Mouse (Mus musculus) layer of hippocampus, adult 9-10 months (tissue): ENCODE measurements at regions not wholly inside any gene's neighbourhood (a gene's known extent, or its start where the extent isn't known, plus 50 kb on each side); places are given as distances from the start of the nearest gene placed in this dataset.

ENCODE experiments used
- DNase-seq: peaks from one replicate; pipeline ENCODE4 v3.0.0; 2022; ENCODE audit warnings: low spot score

DNA sequence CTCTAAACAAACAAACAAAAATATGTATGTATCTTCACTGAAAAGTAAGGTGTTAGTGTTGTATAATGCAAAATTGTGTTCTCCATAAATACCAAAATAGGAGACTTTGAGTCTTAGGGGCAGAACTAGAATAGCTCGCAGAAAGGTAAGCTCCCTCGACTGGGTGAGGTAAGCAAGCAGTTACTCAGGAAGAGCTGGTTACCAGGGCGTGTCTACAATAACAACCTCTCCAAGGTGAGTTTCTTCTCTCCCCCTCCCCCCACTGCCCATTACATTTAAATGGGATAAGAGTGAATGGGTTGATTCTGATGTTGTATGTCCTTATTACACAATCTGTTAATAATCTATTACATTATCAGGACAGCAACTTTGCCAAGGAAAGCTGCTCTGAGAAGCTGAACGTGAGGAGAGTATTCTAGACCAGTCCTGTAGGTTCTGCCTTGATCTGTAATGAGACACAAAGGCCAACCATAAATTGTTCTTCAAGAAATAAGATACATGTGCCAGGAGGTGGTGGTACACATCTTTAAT, 125.2 kb upstream of the Zfand5 start:
- DNase-seq: no peak

DNA sequence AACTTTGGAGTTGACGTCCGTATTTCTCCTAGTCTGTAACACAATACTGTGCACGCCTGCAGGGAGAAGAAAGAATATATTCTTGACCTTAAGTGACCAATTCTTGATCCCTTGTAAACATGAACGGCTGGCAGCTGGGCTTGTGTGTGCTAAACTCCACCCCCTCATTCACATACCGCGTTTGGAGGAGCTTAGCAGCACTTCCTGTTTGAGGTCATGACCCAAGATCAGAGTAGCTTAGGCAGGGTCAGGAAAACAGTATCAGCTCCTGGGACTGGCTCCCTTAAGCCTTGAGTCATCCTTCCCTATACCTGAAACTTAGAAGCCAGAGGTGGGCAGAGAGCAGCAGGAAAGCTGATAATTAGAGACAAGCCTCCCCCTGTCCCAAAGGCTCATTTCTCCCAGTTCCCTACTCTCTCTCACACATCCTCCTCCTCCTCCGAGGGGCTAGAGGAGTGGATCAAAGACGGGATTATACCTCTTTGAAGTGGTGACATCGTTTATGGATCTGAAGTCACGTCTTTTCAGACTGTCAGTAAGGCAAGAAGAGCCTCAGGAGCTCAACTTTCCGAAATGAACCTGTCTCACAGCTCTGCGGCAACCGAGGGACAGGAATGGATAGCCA, 127.3 kb upstream of the Zfand5 start:
- DNase-seq: no peak

DNA sequence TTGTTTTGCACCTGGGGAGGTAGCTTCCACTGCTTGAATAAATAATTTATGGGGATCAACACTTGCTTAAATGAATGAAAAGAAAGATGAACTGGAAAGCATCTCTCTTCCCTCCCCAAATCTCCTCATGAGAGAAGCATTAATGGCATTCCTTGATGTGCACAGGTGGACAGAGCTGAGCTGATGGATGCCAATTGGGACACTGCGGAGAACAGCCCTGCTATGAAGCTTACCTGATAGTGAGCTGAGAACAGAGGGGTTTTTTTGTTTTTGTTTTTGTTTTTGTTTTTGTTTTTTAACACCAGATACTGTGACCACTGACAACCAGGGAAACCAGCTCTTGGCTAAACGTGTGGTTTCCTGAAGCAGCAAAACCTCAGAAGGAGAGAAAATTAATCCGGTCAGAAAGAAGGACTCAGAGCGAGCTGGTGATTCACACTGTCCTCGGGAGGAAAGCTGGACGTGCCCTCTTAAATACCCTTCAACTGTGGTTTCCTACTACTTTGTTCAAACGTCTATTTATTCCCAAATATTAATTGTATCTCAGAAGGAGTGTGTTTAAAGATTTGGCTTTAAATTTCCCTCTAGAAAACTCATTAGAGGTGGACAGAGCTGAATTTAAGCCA, 128.0 kb upstream of the Zfand5 start:
- DNase-seq: no peak

DNA sequence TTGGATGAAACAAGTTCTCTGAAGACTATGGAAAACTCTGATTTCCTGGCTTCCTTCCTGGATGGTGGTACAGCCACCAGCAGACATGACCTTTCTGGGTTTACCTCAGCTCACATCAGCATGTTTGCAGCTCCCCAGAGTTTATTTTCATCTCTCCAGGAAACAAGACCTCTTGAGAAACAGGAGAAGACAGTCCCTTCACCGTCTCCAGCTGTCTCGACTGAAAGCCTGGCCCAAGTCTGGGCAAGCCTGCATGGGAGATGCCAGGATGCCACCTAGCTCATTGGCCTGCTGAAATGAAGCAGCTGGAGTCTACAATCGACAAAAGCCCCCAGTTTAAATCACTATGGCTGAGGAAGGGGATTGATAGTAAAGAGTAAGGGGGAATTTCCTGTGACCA, 131.6 kb upstream of the Zfand5 start:
- DNase-seq: no peak

DNA sequence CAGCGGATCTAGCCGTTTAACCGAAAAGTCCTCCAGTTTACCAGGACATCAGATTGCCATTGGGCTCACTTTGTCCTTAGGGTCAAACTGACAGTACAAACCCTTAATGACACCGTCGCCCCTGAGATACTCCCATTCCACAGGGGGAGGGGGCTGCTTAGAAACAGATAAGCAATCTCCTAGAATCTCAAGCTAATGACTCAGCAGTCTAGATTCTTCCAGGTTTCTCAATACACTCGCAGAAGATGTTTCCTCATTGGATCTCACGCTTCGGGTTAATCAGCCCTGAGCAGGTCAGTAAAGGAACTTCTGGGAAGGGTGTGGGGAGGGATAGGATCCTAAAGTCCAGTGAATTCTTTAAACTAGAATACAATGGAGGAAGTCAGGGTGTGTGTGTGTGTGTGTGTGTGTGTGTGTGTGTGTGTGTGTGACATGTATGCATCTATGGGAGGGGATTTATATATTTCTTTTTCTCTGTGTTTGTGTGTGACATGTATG, 133.0 kb upstream of the Zfand5 start:
- no peak for DNase-seq

DNA sequence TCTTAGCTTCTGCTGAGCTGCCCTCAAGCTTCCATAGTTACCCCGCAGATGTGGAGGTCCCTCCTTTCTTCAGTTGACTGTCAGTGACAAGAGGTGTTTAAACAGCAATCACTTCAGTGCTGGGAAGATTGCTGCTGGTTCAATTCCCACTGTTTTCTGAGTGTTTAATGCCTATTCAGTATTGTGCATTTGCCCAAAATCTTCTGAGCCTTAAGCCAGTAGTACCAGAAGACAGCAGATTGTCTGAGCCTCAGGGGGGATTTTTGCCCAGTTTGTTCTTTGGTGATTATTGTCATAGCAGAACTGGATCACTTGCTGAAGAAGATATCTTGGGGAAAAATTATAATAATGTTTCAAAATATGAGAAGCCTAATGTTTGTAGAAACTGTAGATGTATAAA, 135.3 kb upstream of the Zfand5 start:
- DNase-seq: no peak

DNA sequence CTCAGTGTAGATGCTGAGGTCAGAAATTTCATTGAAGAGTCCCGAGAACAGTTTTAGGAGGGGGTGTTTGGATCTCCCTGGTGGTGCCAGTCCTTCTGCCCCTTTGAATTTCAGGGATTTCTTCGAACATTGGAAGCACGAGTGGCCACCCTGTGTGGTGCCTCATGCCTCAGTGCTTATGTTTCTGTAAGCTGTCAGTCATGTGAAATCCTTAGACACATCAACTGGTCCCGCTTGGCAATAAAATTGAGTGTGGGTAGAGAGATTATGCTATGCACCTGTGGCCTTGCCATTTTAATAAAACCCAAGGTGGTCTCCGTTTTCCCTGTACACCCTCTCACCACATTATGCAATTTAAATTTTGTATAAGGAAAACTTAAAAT, 136.1 kb upstream of the Zfand5 start:
- no peak for DNase-seq

DNA sequence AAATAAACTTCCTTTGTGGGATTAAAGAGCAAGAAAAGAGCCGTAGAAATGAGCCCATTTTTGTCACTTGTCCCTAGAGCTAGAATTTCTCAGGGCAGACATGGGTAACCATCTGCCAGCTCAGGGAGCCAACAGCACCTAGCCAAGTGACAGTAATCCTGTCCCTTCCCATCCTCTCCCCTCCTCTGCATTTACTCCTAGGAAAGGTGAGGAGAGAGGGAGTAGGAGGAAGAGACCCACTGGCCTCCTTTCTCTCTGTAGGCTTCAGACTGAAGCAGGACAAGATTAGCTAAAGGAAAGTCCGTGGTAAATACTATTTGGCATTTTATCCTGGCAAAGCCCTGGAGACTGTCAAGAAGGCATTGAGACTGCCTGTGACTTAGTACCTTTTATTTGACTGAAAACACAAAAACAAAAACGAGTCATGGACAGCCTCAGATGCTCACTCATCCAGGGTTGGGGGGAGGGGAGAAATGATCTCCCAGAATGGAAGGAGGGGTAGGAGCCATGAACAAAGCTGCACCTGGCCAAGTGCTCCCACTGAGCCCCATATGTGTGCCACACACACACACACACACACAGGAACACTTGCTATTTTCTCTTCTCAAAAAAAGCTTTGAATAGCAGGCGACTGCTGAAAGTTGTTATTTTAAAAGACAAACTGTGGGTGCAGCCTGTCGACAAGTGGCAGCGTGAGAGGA, 136.6 kb upstream of the Zfand5 start:
- DNase-seq: no peak

DNA sequence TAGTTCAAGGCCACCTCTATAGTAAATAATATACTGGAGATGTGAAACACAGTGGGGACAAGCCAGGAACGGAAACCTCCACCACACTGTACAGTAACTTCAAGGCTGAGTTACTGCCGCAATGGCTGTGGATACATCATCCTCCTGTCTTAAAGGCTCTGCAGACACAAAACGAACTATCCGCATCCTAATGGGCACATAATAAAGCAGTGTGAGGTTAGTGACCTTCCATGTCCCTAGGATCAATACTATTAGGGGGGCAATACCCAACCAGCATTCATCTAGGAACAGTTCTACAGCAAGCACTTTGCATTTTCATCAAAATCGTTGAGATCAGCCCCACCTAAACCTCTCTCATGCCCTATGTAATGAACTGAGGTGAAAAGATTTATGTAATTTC, 142.4 kb upstream of the Zfand5 start:
- no peak for DNase-seq

DNA sequence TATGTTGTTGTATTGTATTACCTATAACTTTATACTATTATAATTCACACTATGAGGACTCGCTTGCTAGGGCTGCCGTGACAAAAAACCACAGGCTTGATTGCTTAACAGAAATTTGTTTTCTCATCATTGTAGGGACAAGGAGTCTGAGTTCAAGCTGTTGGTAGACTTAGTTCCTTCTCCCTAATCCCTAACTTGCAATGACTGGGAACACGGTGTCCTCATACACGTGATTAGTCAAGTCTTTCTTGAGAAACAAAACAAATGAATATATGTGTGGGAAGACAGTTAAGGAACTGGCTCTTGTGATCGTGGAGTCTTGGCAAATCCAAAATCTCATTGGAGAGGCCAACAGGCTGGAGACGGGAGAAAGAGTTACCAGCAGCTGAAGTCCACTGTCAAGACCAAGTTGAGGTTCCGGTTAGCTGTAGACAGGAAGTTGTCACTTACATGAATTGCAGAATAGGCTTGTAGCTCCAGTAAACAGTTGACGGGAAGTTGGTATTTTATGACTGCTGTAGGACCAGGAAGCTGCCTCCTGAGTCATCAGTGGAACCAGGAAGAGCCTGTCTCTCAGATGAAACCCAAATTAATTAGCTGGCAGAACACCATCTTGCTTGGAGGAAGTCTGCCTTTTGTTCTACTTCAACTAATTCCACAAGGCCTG, 144.9 kb upstream of the Zfand5 start:
- no peak for DNase-seq

DNA sequence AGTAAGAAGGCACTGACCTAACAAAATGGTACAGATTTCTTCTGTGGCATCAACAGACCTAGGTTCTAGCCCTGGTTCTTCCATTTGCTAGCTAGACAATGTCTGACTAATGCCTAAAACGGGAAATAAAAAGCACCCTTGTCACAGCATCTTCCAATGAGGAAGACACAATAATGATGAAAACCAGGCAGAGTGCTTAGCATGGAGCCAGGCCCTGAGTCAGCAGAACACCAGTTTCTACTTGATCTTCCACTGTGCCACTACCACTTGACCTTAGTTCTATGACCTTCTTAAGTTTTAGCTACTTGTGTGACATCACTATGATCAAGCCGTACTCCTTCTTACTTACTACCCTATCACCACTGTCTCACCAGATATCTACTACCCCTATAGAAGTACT, 145.4 kb upstream of the Zfand5 start:
- DNase-seq: no peak

DNA sequence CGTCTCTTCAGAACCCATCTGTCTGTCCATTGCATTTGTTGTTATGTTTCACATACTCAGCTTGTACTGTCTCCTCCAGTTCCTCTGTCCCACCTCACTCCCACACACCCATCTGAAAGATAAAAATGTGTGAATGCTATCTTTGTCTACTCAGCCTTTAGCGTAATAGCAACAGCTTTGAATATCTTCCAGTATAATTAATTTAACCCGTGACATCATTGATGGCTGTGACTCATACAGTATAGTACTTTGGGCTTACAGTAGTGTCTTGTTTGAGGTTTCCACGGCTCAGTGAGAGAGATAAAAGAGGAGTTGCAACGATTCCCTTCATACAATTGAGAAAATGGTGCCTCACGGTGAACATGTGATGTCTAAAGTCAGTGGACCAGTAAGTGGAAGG, 152.6 kb upstream of the Zfand5 start:
- peak; percentile 35 for DNase-seq

DNA sequence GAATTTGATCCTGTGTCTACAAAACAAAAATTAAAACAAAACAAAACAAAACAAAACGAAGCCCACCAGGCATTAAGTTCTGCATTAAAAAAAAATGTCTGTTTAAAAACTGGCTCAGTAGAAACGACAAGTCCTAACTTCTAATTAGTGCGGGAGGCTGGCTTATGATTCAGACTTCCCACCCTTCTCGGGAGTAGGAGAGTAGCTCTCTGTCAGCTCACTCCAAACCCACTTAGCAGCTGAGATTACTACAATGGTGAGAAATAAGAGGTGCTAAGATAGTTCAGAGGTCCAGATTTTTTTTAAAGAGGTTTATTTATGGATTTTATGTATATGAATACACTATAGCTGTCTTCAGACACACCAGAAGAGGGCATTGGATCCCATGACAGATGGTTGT, 153.3 kb upstream of the Zfand5 start:
- no peak for DNase-seq

DNA sequence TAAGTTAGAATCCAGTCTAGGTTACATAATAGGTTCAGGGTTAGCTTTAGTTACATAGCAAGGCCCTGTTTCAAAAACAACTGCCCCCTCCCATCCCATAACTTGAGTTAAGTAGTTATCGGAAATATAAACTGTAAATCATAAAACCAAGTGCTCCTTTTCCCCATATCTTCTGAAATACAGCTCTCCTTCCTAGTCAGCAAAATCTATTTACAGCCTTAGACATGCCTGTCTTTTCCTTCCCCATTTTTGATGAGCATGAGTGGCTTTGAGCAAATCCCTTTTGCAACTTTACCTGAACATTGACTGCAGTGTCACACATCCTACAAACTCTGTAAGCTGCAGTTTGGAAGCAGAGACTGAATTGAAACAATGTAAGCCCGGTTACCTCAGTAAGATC, 156.4 kb upstream of the Zfand5 start:
- no peak for DNase-seq

DNA sequence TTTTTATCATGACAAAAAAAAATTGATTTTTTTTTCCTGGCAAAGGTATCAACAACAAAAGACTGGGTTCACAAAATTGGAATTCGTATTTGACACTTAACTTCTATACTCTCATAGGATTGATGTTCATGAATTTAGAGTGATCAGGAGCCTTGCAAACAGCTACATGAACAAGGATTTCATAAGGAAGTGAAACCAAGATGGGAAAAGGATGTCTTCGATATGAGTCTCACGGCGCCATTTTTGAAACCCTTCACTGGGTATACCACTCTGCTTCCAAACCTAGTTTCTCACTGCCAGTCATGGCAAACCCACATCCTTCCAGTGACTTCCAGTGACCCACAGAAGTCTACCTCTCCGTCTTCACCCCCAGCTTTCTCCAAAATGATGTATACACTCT, 157.8 kb upstream of the Tmc1 start:
- no peak for DNase-seq

DNA sequence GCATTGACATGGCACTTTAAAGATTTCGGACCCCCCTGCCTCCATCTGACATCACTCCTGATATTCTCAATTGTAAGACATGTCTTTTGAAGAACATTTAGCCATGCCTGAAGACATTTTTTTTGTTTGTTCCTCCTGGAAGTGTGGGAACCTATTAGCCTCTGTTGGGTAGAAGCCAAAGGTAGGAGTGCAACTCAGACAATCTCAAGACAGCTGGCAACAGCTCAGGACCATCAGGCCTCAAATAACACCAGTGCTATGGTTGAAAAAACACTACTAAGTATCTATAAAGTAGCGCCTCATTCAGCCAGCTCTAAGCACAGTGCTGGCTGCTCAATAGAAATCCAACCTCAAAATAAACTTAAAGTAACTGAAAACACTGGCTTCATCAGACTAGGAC, 154.3 kb upstream of the Tmc1 start:
- DNase-seq: no peak

DNA sequence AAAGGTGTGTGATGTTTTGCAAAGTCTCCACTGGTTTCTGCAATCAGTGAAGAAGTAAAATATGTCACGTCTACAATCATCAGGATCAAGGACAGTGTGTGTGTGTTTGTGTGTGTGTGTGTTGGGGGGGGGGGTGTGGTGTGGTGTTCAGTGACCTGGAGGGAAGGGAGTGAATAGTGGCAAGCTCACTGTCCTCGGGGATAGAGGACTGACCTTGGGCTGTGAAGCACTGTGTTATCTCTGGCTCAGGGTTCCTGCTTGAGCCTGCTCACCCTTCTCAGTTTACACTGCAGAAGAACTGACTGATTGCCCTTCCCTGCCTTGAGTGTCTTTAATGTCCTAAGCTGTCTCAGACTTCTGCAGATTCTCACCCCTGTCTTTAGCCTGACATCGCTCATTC, 153.7 kb upstream of the Tmc1 start:
- DNase-seq: no peak

DNA sequence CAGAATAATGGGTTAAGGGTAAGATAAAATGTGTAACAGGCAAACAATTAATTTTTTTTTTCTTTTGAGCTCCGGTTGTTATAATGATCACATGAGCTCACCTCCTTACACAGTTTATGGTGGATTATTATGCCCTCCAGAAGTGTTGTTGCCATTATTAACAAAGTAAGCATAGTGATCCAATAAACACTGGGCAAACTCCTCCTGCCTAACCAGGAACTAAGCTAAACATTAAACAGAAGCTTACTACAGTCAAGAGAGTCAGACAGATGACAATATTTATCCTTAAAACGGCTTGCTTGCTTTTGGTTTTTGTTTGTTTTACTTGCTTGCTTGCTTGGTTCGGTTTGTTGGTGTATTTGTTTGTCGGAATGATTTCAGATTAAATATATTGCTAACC, 153.3 kb upstream of the Tmc1 start:
- no peak for DNase-seq

DNA sequence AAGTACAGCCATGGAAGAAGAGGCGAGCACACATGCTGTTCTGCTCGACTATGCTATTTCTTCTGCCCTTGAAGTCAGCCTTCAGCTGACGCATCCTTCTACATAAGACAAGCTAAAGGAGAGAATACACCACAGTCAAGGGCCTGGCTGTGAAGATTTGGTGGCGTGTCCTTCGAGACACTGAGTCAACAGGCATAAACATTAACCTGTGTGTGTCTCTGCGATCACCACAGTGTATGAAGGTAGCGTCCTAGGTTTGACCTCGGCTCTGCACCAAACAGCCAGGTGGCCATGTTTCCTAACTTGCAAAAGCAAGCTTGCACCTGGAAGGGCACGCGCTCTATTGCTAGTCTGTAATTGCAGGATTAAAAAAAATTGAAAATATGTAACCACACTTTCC, 152.8 kb upstream of the Tmc1 start:
- DNase-seq: no peak

DNA sequence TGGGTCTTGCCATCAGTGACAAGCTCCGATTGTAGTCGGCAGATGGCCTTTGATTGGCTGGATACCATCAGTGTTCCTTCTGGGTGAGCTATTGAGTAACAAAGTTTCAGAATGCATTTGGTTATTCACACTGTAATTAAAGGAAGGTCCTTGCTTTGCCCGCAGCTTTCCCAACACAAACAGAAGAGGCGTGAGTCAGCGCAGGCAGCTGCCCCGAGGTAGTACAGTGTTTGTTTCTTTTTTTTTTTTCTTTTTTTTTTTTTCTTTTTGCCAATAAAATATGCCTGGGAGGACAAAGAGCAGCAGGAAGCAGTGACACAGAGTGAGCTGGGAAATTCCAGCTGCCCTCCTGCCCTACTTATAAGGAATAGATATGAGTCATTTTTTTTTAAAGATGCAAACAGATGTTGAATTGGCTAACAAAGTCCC, 152.3 kb upstream of the Tmc1 start:
- DNase-seq: peak; percentile 27

DNA sequence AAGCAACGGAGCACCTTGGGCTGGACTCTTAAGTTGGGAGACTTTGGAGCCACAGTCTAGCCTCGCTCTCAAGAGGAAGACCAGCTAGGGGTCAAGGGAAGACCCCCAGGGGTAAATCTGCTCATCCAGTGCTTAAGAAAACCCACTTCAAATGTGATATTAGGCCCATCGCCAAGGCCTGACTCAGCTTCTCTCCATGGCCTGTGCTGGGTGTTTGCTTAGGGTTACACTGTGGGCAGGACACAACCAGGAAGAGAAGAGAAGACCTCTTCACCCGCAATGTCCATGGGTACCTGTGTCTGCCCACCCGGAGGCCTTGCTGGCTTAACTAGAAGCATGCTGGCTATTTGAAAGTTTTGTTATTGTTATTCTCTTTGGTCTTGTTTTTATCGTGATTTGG, 151.0 kb upstream of the Tmc1 start:
- no peak for DNase-seq

DNA sequence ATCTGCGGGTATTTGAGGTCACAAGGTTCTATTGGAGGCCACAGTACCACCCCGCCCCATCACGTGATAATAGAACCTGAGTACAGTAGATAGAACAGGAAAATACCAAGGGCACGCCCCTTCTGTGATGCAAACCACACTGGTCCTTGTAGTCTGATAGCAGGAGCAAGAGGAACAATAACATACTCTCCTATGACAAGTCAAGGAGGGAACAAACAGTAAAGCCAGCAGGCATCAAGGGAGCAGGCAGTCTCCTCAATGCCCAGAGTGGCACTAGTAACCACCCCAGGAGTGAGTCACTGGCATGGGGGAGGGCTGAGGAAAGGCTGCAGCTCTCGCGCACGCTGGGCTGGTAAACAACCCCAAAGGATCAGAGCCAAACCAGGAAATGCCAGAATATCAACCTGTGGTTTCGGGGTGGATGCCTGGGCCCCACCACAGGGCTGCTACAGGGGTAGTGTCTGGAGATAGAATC, 150.5 kb upstream of the Tmc1 start:
- no peak for DNase-seq
